Mouse (Mus musculus) neural tube, embryonic 13.5 days (tissue): ENCODE measurements around the gene Ccnd1. TPM values are rescaled to one million over a fixed set of nuclear protein-coding genes. Genes with fewer than 3 reads are reported as not detected.

Source experiments
- ATAC-seq: fragments of 200-750 bp; cut with Nextera tagmentation; 2 replicates; pipeline ENCODE4 v1.8.0; 2017; ENCODE audit warnings: low read depth, mild to moderate bottlenecking, moderate TSS enrichment, moderate library complexity
- H3K27ac ChIP-seq: fragments of 300-500 bp; sonication (generic); replicated peaks from 2 replicates; pipeline ENCODE4 v1.5.1; 2015; ENCODE audit warnings: moderate library complexity, mild to moderate bottlenecking, inconsistent platforms
- H3K27me3 ChIP-seq: fragments of 300-500 bp; sonication (generic); 2 replicates; pipeline ENCODE4 v1.6.1; 2015; ENCODE audit warnings: mild to moderate bottlenecking, inconsistent platforms
- H3K36me3 ChIP-seq: fragments of 300-500 bp; sonication (generic); 2 replicates; pipeline ENCODE4 v1.6.1; 2015; ENCODE audit warnings: mild to moderate bottlenecking, inconsistent platforms
- H3K4me1 ChIP-seq: fragments of 300-500 bp; sonication (generic); replicated peaks from 2 replicates; pipeline ENCODE4 v1.6.1; 2015; ENCODE audit warnings: inconsistent platforms
- H3K4me2 ChIP-seq: fragments of 300-500 bp; sonication (generic); 2 replicates; pipeline ENCODE4 v1.6.1; 2015; ENCODE audit warnings: inconsistent platforms, mild to moderate bottlenecking, moderate library complexity
- H3K4me3 ChIP-seq: fragments of 300-500 bp; sonication (generic); 2 replicates; pipeline ENCODE4 v1.5.1; 2015; ENCODE audit warnings: mild to moderate bottlenecking, inconsistent platforms
- H3K9ac ChIP-seq: fragments of 300-500 bp; sonication (generic); 2 replicates; pipeline ENCODE4 v1.6.1; 2015; ENCODE audit warnings: moderate library complexity, mild to moderate bottlenecking, inconsistent platforms
- H3K9me3 ChIP-seq: fragments of 300-500 bp; sonication (generic); 2 replicates; pipeline ENCODE4 v1.6.1; 2016; ENCODE audit warnings: inconsistent platforms
- WGBS: fragments of 180-500 bp; shearing (Covaris S2); methylation state at CpG from one replicate; pipeline ENCODE4 v1.1.7; 2015; 5-methylcytosine and 5-hydroxymethylcytosine counted together
- polyA plus RNA-seq: library from polyadenylated mRNA; unstranded; fragments of >200 nt; fragmentation: Nextera tagmentation; extraction: Ambion mirVana; gene quantifications from 2 replicates; pipeline ENCODE4 v1.2.1, GENCODE M21; 2015

Gene Ccnd1
- polyA plus RNA-seq, 1 experiment from 2014 or later = 31.1 TPM

DNA sequence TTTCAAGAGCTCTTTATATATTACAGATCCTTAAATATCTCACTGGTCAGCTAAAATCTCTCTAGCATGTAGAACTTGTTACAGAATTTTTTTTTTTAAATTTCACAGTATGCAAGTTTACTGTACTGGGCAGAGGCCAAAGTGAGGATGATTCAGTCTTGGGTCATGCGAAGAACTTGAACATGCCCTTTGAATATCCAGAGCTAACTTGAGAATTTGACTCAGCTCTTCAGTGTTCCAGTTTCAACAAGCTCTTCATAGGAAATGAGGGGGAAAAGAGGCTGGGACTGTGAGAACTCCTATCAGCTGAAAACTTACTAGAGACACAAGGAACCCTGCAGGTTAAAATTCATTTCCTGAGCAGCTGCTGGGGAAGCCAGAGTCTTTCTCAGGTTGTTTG is 24.2 kb upstream of the Ccnd1 start:
- H3K9ac ChIP-seq = no peak overlapping the region
- 95% methylated on average over 1 of the region's 1 CpGs for WGBS

DNA sequence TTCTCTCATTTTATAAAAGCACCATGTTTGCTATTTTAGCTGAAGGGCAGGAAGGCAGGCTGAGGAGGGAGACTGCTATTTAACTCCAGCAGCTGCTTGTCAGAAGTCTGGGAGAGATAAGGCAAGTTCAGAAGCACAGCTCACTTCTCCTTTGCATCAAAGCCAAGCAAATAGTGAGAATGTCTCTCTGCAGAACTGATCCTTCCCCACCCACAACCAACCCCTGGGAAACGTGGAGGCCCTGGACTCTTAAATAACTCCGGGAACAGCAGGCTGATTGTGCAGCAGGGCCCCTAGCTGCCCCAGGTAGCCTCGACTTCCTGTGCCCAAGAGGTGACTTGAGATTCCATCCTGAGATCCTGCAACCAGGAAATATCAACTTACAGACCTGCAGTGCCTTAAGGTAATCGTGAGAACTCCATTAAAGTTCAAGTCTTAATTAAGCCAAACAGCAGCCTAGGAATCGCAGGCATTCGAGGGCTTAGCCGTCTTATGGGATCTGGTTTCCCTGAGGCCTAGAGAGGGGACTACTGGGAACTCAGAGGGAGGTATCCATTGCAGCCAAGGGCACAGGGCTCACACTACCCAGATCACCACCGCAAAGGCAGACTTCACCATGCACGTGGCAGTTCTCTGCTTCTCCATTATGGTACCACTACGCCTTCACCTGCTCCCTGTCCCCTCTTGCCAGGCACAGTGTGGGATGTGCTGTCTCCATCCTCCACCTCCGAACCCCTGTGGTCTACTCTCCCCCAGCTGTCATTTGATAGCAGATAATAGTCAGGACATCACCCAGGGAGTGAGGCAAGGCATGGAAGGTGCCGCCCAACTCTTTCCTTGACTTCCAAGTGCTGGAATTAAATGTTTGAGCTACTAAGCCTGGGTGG is 19.0 kb upstream of the Ccnd1 start:
- Histone ChIP-seq H3K4me3 (no peak overlapping the region), H3K9ac (no peak overlapping the region), H3K36me3 (no peaks in the 10 kb centered on the region), H3K27me3 (no peaks in the 10 kb centered on the region), H3K27ac (no peak overlapping the region), H3K4me2 (no peak overlapping the region), H3K4me1 (0 out of 2 replicates have a peak, but pooled peaks cover 2% of the 10 kb centered on the region), H3K9me3 (no peaks in the 10 kb centered on the region)
- WGBS = 67% methylated on average over 12 of the region's 12 CpGs
- no peak for ATAC-seq

More for the DNA sequence above, 24.2 kb upstream of the Ccnd1 start:
- Histone ChIP-seq H3K36me3 (no peaks in the 10 kb centered on the region), H3K4me2 (no peak overlapping the region), H3K4me3 (no peak overlapping the region), H3K4me1 (no peaks in the 10 kb centered on the region), H3K9me3 (no peaks in the 10 kb centered on the region), H3K27me3 (no peaks in the 10 kb centered on the region), H3K27ac (no peak overlapping the region)
- no peak for ATAC-seq

DNA sequence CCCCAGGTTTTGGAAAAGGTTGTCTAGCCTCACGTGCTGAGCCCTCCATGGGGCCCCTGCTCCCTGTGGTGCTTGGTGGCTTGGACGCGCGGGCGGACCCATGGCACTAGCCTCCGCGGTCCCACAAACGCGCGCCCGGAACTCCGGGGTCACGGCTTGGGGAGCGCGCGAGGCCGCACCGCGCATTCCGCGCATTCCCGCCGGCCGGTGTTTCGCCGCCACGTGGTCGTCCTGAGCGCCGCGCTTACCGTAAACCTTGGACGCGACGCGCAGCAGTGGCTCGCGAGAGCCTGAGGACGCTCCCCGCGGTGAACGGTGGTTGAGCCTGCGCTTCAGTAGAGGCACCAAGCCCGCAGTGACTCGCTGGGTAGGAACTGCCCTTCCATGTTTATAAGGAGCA is 3.5 kb upstream of the Ccnd1 start:
- peak; percentile 25; the same call in 1 of the 2 replicates for ATAC-seq

DNA sequence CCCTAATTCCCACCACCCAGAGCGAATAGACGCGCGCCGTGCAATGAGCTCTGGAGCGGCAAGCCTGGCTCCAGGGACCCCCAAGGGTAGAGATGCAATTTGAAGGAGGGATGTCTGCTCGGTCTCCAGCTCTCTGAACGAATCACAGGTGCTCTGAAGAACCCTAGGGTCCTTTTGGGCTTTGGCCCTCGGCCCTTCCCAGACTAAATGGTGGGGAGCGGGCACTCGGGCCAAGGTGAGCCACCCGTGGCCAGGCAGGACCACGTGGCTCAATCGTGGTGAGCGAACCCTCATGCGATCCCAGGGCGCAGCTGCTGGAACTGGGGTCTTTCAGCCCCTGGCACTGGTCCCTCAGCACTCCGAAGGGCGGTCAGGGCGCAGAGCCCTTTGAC is 3.0 kb upstream of the Ccnd1 start:
- Histone ChIP-seq H3K9ac (peak overlapping the region; percentile 57), H3K27me3 (peaks cover 62% of the 10 kb centered on the region), H3K4me2 (peak overlapping the region; percentile 96), H3K36me3 (no peaks in the 10 kb centered on the region), H3K27ac (no peak overlapping the region), H3K4me3 (peak overlapping the region; percentile 44), H3K4me1 (peaks cover 59% of the 10 kb centered on the region), H3K9me3 (no peaks in the 10 kb centered on the region)
- no peak for ATAC-seq
- WGBS = under 1% methylated on average over 20 of the region's 20 CpGs

More for the DNA sequence above, 3.5 kb upstream of the Ccnd1 start:
- H3K9me3 ChIP-seq = no peaks in the 10 kb centered on the region
- peak overlapping the region; percentile 57 for H3K9ac ChIP-seq
- no peak overlapping the region for H3K27ac ChIP-seq
- no peaks in the 10 kb centered on the region for H3K36me3 ChIP-seq
- peaks cover 58% of the 10 kb centered on the region for H3K27me3 ChIP-seq
- WGBS = under 1% methylated on average over 45 of the region's 45 CpGs
- H3K4me2 ChIP-seq = peak overlapping the region; percentile 96
- H3K4me1 ChIP-seq = peaks cover 54% of the 10 kb centered on the region
- H3K4me3 ChIP-seq = peak overlapping the region; percentile 44

DNA sequence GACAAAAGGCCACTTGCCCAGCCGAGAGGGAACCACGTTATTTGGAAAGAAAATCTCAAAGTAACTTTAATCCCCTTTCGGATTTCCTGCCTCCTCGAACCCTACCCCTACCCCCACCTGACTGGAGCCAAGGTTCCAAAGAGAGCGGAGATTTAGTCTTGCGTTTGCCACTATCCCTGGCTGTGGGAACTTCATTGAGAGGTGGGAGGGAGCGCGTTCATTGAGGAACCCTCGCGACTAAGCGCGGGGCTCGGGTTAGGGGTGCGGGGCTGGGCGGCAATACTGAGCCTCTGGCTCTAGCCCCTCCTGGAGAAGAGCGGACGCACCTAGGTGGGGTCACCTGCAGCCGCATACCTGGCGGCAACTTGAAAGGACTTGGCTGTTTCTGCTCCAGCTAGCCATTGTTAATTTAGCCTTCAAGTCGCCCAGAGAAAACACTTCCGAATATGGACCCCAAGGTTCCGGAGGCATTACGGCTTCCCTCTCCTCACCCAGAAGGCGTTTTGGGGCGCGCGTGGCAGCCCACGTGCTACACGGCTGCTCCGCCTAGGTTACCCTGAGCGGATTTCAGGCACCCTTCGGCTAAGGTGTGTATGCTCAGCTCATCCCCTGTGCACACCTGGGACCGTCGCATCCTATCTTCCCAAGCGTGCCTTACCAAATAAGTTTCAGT is 2.5 kb upstream of the Ccnd1 start:
- H3K9ac ChIP-seq = peak overlapping the region; percentile 57; the same call in 1 of the 2 replicates
- H3K36me3 ChIP-seq = no peaks in the 10 kb centered on the region
- no peak for ATAC-seq
- H3K27ac ChIP-seq = 0 out of 2 replicates have a peak overlapping the region, but pooled peaks have one; percentile 71
- under 1% methylated on average over 35 of the region's 35 CpGs for WGBS
- peak overlapping the region; percentile 96 for H3K4me2 ChIP-seq
- no peaks in the 10 kb centered on the region for H3K9me3 ChIP-seq
- H3K27me3 ChIP-seq = peaks cover 62% of the 10 kb centered on the region
- peaks cover 64% of the 10 kb centered on the region for H3K4me1 ChIP-seq
- H3K4me3 ChIP-seq = peak overlapping the region; percentile 44

DNA sequence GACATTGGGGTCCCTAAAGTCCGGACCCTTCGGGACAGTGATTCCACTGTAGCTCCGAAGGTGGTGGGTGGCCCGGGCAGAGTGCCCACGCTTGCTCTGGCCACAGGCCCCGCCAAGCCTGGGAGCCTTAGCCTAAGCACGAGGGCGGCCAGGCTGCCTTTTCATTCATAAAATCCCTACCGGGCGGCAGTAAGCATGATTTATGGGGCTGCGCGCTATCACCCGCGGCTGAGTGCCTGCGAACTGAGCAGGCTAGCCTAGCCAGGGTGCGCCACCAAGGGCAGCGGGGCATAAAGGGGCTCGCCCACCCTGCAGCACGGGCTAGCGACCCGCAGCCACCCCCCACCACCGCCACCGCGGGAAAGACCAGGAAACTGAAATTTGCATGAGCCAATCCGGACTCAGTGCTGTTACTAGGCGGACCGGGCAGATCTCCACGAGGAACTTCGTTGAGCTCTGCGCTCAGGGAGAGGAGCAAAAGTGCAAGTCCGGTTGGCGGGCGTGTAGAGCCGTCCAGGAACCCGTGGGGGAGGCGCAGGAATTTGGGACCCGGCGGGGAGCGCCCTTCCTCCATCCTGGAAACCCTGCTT is 1.6 kb upstream of the Ccnd1 start:
- ATAC-seq = peak; percentile 48
- H3K4me2 ChIP-seq = peak overlapping the region; percentile 96
- H3K9ac ChIP-seq = peak overlapping the region; percentile 63
- no peaks in the 10 kb centered on the region for H3K9me3 ChIP-seq
- peaks cover 62% of the 10 kb centered on the region for H3K27me3 ChIP-seq
- H3K4me3 ChIP-seq = peak overlapping the region; percentile 44
- no peaks in the 10 kb centered on the region for H3K36me3 ChIP-seq
- WGBS = under 1% methylated on average over 39 of the region's 39 CpGs
- H3K4me1 ChIP-seq = peaks cover 73% of the 10 kb centered on the region
- H3K27ac ChIP-seq = peak overlapping the region; percentile 71

DNA sequence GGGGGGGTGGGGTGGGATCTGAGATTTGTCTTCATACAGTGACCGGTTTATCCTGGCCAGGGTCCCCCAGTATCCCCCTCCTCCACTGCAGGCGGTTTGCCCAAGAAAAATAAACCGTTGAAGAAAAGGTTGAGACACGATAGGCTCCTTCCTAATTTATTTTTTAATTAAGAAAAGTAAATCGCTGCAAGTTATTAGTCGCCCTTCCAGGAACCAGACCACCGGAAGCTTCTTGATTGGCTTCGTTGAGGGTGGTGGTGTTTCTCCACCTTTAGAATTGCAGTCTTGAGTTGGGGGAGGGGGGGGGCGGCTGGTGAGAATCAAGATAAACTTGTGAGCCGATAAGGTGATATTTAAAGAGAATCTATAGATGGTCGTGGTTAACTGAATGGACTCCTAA is 860 bp upstream of the Ccnd1 start:
- no peaks in the 10 kb centered on the region for H3K9me3 ChIP-seq
- no peak for ATAC-seq
- H3K4me1 ChIP-seq = peaks cover 80% of the 10 kb centered on the region
- H3K27me3 ChIP-seq = peaks cover 62% of the 10 kb centered on the region
- H3K27ac ChIP-seq = peak overlapping the region; percentile 65; the same call in 1 of the 2 replicates
- H3K4me3 ChIP-seq = peak overlapping the region; percentile 55; the same call in 1 of the 2 replicates
- H3K9ac ChIP-seq = no peak overlapping the region
- no peaks in the 10 kb centered on the region for H3K36me3 ChIP-seq
- peak overlapping the region; percentile 96 for H3K4me2 ChIP-seq
- WGBS = under 1% methylated on average over 11 of the region's 11 CpGs

DNA sequence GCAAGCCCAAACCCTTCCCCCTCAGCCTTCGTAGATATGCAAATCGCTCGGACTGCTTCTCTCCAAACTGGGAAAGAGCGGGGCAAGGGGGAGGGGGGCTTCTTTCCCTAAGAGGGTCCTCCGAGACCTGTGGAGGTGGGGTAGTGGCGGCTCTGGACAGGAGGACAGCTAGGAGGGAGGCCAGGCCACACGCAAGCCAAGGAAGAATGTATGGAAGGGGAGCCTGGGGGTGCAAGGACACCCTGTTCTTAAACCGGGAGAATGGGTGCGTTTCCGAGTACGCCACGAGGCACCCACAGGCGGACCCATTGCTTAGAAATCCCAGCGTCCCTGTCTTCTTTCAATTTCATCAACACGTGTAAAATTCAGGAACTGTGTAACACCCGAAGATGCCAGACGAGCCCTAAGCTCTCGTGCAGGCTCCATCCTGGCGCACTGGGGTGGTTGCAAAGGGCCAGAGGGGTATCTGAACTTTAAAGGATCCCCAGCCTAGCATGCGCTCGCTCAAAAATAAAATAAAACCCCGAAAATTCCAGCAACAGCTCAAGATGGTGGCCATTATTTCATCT is 362 bp upstream of the Ccnd1 start:
- WGBS = 0% methylated on average over 22 of the region's 22 CpGs
- no peak for ATAC-seq
- Histone ChIP-seq H3K4me1 (peaks cover 85% of the 10 kb centered on the region), H3K27me3 (peaks cover 62% of the 10 kb centered on the region), H3K27ac (peak overlapping the region; percentile 65), H3K4me2 (peak overlapping the region; percentile 96), H3K36me3 (no peaks in the 10 kb centered on the region), H3K9ac (peak overlapping the region; percentile 76), H3K9me3 (no peaks in the 10 kb centered on the region), H3K4me3 (peak overlapping the region; percentile 55)

DNA sequence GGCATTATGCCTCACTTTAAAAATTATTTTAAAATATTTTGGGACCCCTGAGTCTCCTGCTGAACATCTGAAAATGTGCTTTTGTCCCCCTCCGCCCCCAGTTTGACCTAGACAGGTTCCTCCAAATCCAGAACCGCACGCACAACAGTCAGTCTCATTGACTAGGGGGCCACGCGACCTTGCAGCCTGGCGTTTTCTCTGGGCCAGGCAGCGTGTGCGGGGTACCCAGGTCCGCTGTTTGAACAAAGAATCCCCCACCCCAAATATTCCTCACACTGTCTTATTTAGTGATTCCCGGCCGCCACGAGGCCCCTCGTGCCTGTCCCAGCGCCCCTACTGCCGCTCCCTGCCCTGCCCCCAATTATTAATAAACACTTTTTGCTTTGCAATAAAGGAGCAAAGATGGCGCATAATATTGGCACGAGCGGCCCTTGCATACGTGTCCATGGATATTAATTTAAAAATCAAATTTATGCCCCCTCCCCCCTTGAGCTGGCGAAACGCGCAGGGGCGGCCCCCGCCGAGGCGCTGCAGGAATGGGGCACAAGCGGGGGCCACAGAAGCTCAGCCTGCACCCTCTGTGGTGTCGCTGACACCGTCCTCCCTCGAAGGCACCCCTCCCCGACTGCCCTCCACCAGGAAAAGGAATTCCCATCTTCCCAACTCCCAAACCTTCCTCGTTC is 923 bp downstream of the Ccnd1 start:
- ATAC-seq = no peak
- peak overlapping the region; percentile 55 for H3K4me3 ChIP-seq
- no peaks in the 10 kb centered on the region for H3K9me3 ChIP-seq
- H3K27ac ChIP-seq = peak overlapping the region; percentile 69; the same call in 1 of the 2 replicates
- H3K9ac ChIP-seq = peak overlapping the region; percentile 76
- under 1% methylated on average over 32 of the region's 32 CpGs for WGBS
- peaks cover 56% of the 10 kb centered on the region for H3K27me3 ChIP-seq
- H3K4me1 ChIP-seq = peaks cover 89% of the 10 kb centered on the region
- H3K4me2 ChIP-seq = peak overlapping the region; percentile 96
- H3K36me3 ChIP-seq = 0 out of 2 replicates have a peak, but pooled peaks cover 9% of the 10 kb centered on the region

DNA sequence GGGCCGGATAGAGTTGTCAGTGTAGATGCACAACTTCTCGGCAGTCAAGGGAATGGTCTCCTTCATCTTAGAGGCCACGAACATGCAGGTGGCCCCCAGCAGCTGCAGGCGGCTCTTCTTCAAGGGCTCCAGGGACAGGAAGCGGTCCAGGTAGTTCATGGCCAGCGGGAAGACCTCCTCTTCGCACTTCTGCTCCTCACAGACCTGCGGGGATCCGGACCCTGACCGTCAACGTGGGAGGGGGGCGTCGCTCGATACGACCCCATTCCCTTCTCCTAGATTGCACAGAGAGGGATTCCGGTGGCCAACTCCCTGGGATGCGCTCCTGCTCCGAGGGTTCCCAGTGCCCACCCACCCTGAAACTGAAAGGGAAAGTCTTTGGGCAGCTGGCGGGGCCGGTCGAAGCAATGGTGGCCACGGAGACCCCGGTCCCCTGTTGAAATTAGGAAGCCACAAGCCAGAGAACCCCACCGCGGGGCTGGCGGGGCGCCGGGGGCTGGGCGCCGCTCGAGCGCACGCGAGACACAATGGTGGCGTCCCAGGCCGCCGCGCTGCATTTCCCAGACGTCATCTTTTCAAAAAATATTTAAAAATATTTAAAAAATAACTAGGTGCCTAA is 1.7 kb downstream of the Ccnd1 start:
- peaks cover 82% of the 10 kb centered on the region for H3K4me1 ChIP-seq
- H3K4me2 ChIP-seq = peak overlapping the region; percentile 96
- no peaks in the 10 kb centered on the region for H3K9me3 ChIP-seq
- no peak for ATAC-seq
- peak overlapping the region; percentile 56 for H3K27ac ChIP-seq
- peaks cover 51% of the 10 kb centered on the region for H3K27me3 ChIP-seq
- peaks cover 15% of the 10 kb centered on the region; the same call in 1 of the 2 replicates for H3K36me3 ChIP-seq
- peak overlapping the region; percentile 76 for H3K9ac ChIP-seq
- 1% methylated on average over 39 of the region's 39 CpGs for WGBS
- H3K4me3 ChIP-seq = peak overlapping the region; percentile 55

DNA sequence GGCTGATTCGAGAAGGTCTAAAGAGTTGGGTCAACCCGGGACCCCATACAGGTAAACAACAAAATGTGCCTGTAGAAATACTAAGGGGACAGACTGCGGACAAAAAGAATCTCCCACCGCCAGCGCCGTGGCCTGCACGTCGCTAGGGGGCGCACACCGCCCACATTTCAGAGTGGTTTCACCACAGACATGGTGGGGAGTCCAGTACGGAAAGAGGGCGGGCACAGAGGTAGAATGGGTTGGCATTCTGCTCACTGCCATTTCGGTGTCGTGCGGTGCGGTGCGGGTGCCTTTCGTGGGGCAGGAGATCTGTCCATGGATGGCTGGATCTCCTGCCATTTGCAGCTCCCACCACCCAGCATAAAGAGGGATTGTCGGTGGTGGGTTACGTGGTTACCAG is 2.2 kb downstream of the Ccnd1 start:
- Histone ChIP-seq H3K9me3 (no peaks in the 10 kb centered on the region), H3K4me3 (peak overlapping the region; percentile 55), H3K4me2 (peak overlapping the region; percentile 96), H3K9ac (peak overlapping the region; percentile 76), H3K36me3 (peaks cover 15% of the 10 kb centered on the region; the same call in 1 of the 2 replicates), H3K27ac (0 out of 2 replicates have a peak overlapping the region, but pooled peaks have one; percentile 56), H3K27me3 (peaks cover 45% of the 10 kb centered on the region), H3K4me1 (peaks cover 77% of the 10 kb centered on the region)
- peak; percentile 55 for ATAC-seq
- 1% methylated on average over 20 of the region's 20 CpGs for WGBS
